Mouse (Mus musculus): ENCODE data around the gene Ube2j2. TPM values are rescaled to one million over a fixed set of nuclear protein-coding genes. Genes with fewer than 3 reads are reported as not detected.

The Ube2j2 gene
- total RNA-seq, 4 experiments from 2014 or later: 58.5 to 69.0 (median 66.3) TPM

Small RNA genes within 50 kb of the gene (microRNA-seq; reads per million reads assigned to microRNA genes)
- gene Gm22991: 0 reads per million in 2 experiments

Other genes starting within 250 kb of the Ube2j2 start
- 10 to 100 TPM; 22.6 to 30.6 (median 26.6) TPM for gene Fndc10, start 249.5 kb upstream of the Ube2j2 start, total RNA-seq (2022)
- gene Ssu72, start 239.0 kb upstream of the Ube2j2 start, total RNA-seq (2022): 10 to 100 TPM; 86.8 to 99.4 (median 88.9) TPM
- 10 to 100 TPM; 32.7 to 35.8 (median 34.4) TPM for gene Tmem240, start 209.0 kb upstream of the Ube2j2 start, total RNA-seq (2022)
- 10 to 100 TPM; 62.3 to 79.7 (median 65.0) TPM for gene Atad3a, start 182.7 kb upstream of the Ube2j2 start, total RNA-seq (2022)
- 10 to 100 TPM; 13.3 to 14.9 (median 14.2) TPM for gene Vwa1, start 169.1 kb upstream of the Ube2j2 start, total RNA-seq (2022)
- gene Tmem88b, start 158.0 kb upstream of the Ube2j2 start, total RNA-seq (2022): 10 to 100 TPM; 30.2 to 36.9 (median 34.5) TPM
- not detected for gene Ankrd65, start 153.4 kb upstream of the Ube2j2 start, total RNA-seq (2022)
- gene Mrpl20, start 141.0 kb upstream of the Ube2j2 start, total RNA-seq (2022): 10 to 100 TPM; 74.2 to 85.2 (median 78.2) TPM
- gene Ccnl2, start 131.3 kb upstream of the Ube2j2 start, total RNA-seq (2022): 100 to 1,000 TPM in 1 of 4 experiments, 10 to 100 TPM in 3; 69.6 to 104 (median 79.7) TPM
- 100 to 1,000 TPM in 1 of 4 experiments, 10 to 100 TPM in 3; 95.2 to 103 (median 97.9) TPM for gene Aurkaip1, start 112.6 kb upstream of the Ube2j2 start, total RNA-seq (2022)
- gene Mxra8, start 104.2 kb upstream of the Ube2j2 start, total RNA-seq (2022): 10 to 100 TPM in 2 of 4 experiments, 1 to 10 TPM in 2; 7.4 to 10.9 (median 9.6) TPM
- gene Dvl1, start 96.4 kb upstream of the Ube2j2 start, total RNA-seq (2022): 10 to 100 TPM; 71.0 to 91.3 (median 82.6) TPM
- gene Tas1r3, start 80.5 kb upstream of the Ube2j2 start, total RNA-seq (2022): under 1 TPM; 0.25 to 0.32 (median 0.31) TPM
- gene Cptp, start 74.4 kb upstream of the Ube2j2 start, total RNA-seq (2022): 10 to 100 TPM; 27.8 to 41.9 (median 29.5) TPM
- gene Ints11, start 74.3 kb upstream of the Ube2j2 start, total RNA-seq (2022): 10 to 100 TPM; 30.5 to 40.2 (median 35.9) TPM
- gene Pusl1, start 52.0 kb upstream of the Ube2j2 start, total RNA-seq (2022): 10 to 100 TPM; 54.8 to 64.2 (median 57.7) TPM
- gene Acap3, start 52.0 kb upstream of the Ube2j2 start, total RNA-seq (2022): 100 to 1,000 TPM; 116 to 124 (median 120) TPM
- gene C1qtnf12, start 18.5 kb downstream of the Ube2j2 start, total RNA-seq (2022): 10 to 100 TPM; 13.6 to 29.5 (median 18.1) TPM
- 10 to 100 TPM in 1 of 4 experiments, 1 to 10 TPM in 3; 9.2 to 11.3 (median 9.7) TPM for gene B3galt6, start 48.8 kb downstream of the Ube2j2 start, total RNA-seq (2022)
- 100 to 1,000 TPM; 202 to 230 (median 217) TPM for gene Sdf4, start 49.0 kb downstream of the Ube2j2 start, total RNA-seq (2022)
- 1 to 10 TPM; 1.1 to 3.5 (median 2.0) TPM for gene Tnfrsf4, start 70.0 kb downstream of the Ube2j2 start, total RNA-seq (2022)
- gene Tnfrsf18, start 82.3 kb downstream of the Ube2j2 start, total RNA-seq (2022): not detected
- under 1 TPM in 3 of 4 experiments, not detected in 1; 0.27 to 0.80 (median 0.45) TPM for gene Ttll10, start 115.6 kb downstream of the Ube2j2 start, total RNA-seq (2022)
- 10 to 100 TPM; 28.2 to 49.7 (median 35.9) TPM for gene 9430015G10Rik, start 166.2 kb downstream of the Ube2j2 start, total RNA-seq (2022)
- gene Rnf223, start 186.7 kb downstream of the Ube2j2 start, total RNA-seq (2022): 1 to 10 TPM in 2 of 4 experiments, under 1 TPM in 2; 0.49 to 2.0 (median 0.81) TPM